Mouse (Mus musculus) thymus, postnatal 4 days (tissue): ENCODE results near the gene Gabrb2.

Experiments
- DNase-seq: peaks from one replicate; pipeline ENCODE4 v3.0.0; 2021

Gabrb2 gene

GRCm38 (mm10) chr11:42535286-42535685, 115.7 kb downstream of the Gabrb2 start:
- no peak for DNase-seq

- no peak for DNase-seq
Observed at GRCm38 (mm10) chr11:42535861-42536260, 116.3 kb downstream of the Gabrb2 start.

GRCm38 (mm10) chr11:42542861-42543260, 123.3 kb downstream of the Gabrb2 start:
- DNase-seq = no peak

GRCm38 (mm10) chr11:42566023-42566422, 146.5 kb downstream of the Gabrb2 start:
- DNase-seq = no peak

GRCm38 (mm10) chr11:42571467-42571866, 151.9 kb downstream of the Gabrb2 start:
- DNase-seq = no peak

- DNase-seq = no peak
Observed at GRCm38 (mm10) chr11:42575146-42575873, 155.8 kb downstream of the Gabrb2 start.

- no peak for DNase-seq
Observed at GRCm38 (mm10) chr11:42579804-42580203, 160.2 kb downstream of the Gabrb2 start.

- no peak for DNase-seq
Observed at GRCm38 (mm10) chr11:42581123-42581522, 161.6 kb downstream of the Gabrb2 start.

- DNase-seq = no peak
Observed at GRCm38 (mm10) chr11:42581753-42582152, 162.2 kb downstream of the Gabrb2 start.

GRCm38 (mm10) chr11:42592418-42592817, 172.9 kb downstream of the Gabrb2 start:
- no peak for DNase-seq

- no peak for DNase-seq
Observed at GRCm38 (mm10) chr11:42606225-42606624, 186.7 kb downstream of the Gabrb2 start.

- no peak for DNase-seq
Observed at GRCm38 (mm10) chr11:42609128-42609763, 189.7 kb downstream of the Gabrb2 start.

- no peak for DNase-seq
Observed at GRCm38 (mm10) chr11:42618195-42618594, 198.6 kb downstream of the Gabrb2 start.

GRCm38 (mm10) chr11:42621109-42621508, 201.6 kb downstream of the Gabrb2 start:
- no peak for DNase-seq

GRCm38 (mm10) chr11:42650111-42650510, 230.6 kb downstream of the Gabrb2 start:
- DNase-seq = no peak

- DNase-seq = no peak
Observed at GRCm38 (mm10) chr11:42651572-42651971, 232.0 kb downstream of the Gabrb2 start.

- no peak for DNase-seq
Observed at GRCm38 (mm10) chr11:42654189-42654588, 234.6 kb downstream of the Gabrb2 start.

GRCm38 (mm10) chr11:42668657-42669056, 249.1 kb downstream of the Gabrb2 start:
- no peak for DNase-seq
